ENCODE assay signal across 9 mouse cellular contexts in the genomic region with DNA sequence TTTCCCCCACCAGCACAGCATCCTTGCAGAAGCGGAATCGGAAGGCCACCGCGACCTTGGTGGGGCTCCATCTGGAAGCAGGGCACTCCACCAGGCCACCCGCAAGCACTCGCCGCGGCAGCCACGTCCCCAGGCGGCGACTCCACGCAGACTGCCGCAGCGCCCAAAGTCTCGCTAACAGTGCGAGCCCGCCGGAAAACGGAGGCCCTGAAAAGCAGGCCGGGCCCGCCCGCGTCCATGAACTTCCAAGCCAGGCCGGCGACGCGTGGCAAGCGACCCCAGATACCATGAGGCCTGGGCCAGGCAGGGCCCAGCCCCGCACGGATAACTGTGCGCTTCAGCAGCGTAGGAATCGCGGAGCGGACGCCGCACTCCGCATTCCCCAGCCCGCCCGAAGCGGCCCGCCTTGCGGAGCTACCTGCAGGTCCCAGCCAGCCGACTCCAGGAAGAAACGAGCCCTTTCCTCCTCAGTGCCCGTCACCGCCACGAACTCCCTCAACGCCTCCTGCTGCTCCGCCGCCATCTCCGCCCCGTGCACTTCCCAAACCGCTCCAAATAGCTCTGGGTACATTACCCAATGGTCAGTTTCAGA. TPM values are rescaled to one million over a fixed set of nuclear protein-coding genes. Genes with fewer than 3 reads are reported as not detected.
DNase-seq lines count a peak whose midpoint lies in the region; ATAC-seq and TF ChIP-seq lines count a peak whose summit lies in the region.
"Had no signal": no experiment of that assay in that cellular context is flagged by ENCODE, and none has a peak within 500 bp of the region (broad histone marks: within the 10 kb centered on the region; RNA-seq: fewer than 3 reads in every experiment).

No protein-coding gene starts in this region.

- H3K4me3 ChIP-seq in spleen, adult 2 months (ENCODE audit: extremely low read depth, insufficient read depth, insufficient read length) = peak overlapping the region; percentile 23; the same call in 1 of the 2 replicates
- peak overlapping the region; percentile 46 for H3K4me3 ChIP-seq in kidney, adult 2 months (ENCODE audit: insufficient read depth, low read depth, low read length)
- peak overlapping the region; percentile 47 for H3K4me3 ChIP-seq in limb, embryonic 15.5 days
- H3K4me3 ChIP-seq in midbrain, embryonic 15.5 days = peak overlapping the region; percentile 55
- H3K4me3 ChIP-seq: myocyte had no signal

- H3K27ac ChIP-seq in spleen, adult 2 months (ENCODE audit: insufficient read depth, low read length) = no peak overlapping the region
- no peak overlapping the region for H3K27ac ChIP-seq in kidney, adult 2 months (ENCODE audit: insufficient read depth, low read depth, low read length)
- H3K27ac ChIP-seq in limb, embryonic 15.5 days = 0 out of 2 replicates have a peak overlapping the region, but pooled peaks have one; percentile 33
- H3K27ac ChIP-seq in midbrain, embryonic 15.5 days = peak overlapping the region; percentile 55

- ATAC-seq in limb, embryonic 15.5 days (ENCODE audit: insufficient number of reproducible peaks, low FRiP score, low TSS enrichment, low read depth) = no peak
- ATAC-seq in midbrain, embryonic 15.5 days (replicated peaks) = peak; percentile 90

- peaks cover 4% of the 10 kb centered on the region; the same call in 1 of the 2 replicates for H3K4me1 ChIP-seq in spleen, adult 2 months (ENCODE audit: control insufficient read depth, insufficient read depth, insufficient read length)
- H3K4me1 ChIP-seq in kidney, adult 2 months (ENCODE audit: control insufficient read depth, insufficient read depth, low read length) = no peaks in the 10 kb centered on the region; the same call in 1 of the 2 replicates
- peaks cover 6% of the 10 kb centered on the region; the same call in 1 of the 2 replicates for H3K4me1 ChIP-seq in limb, embryonic 15.5 days
- no peaks in the 10 kb centered on the region; the same call in 1 of the 2 replicates for H3K4me1 ChIP-seq in midbrain, embryonic 15.5 days

- DNase-seq in spleen, adult 2 months (ENCODE audit: low read depth in 1 of 2, low spot score in 2 of 2) = no peak
- DNase-seq in spleen, postnatal 36 days (ENCODE audit: low spot score in 2 of 2) = no peak
- DNase-seq in cerebellum, postnatal 4 days (ENCODE audit: low spot score in 2 of 2) = peak; percentile 26 to 49
- DNase-seq in gastrocnemius, postnatal 4 days (ENCODE audit: low spot score in 2 of 2) = peak; percentile 18 to 44
- DNase-seq in kidney, adult 2 months = peak; percentile 36
- DNase-seq in testis, postnatal 10 days (ENCODE audit: low spot score) = peak; percentile 54

- peak overlapping the region; percentile 52 for H3K9ac ChIP-seq in limb, embryonic 15.5 days
- H3K9ac ChIP-seq in midbrain, embryonic 15.5 days = peak overlapping the region; percentile 63

- no peaks in the 10 kb centered on the region for H3K36me3 ChIP-seq in spleen, adult 2 months (ENCODE audit: control insufficient read depth, insufficient read depth, low read length)
- no peaks in the 10 kb centered on the region for H3K36me3 ChIP-seq in kidney, adult 2 months (ENCODE audit: control insufficient read depth, insufficient read depth, low read length)
- no peaks in the 10 kb centered on the region for H3K36me3 ChIP-seq in limb, embryonic 15.5 days
- H3K36me3 ChIP-seq in midbrain, embryonic 15.5 days (replicated peaks) = no peaks in the 10 kb centered on the region

- no peak for TF ChIP-seq POLR2A in spleen, adult 2 months (IDR thresholded peaks at IDR 0.05; ENCODE audit: low read depth, low read length)
- TF ChIP-seq POLR2A in kidney, adult 2 months (IDR thresholded peaks at IDR 0.05; ENCODE audit: low read depth, low read length) = no peak

- 9% methylated on average over 54 of the region's 54 CpGs for WGBS in spleen, adult 2 months
- WGBS in kidney, adult 2 months = 3% methylated on average over 54 of the region's 54 CpGs
- WGBS in limb, embryonic 15.5 days = 2% methylated on average over 54 of the region's 54 CpGs
- under 1% methylated on average over 54 of the region's 54 CpGs for WGBS in midbrain, embryonic 15.5 days

- 0 out of 2 replicates have a peak, but pooled peaks cover 5% of the 10 kb centered on the region for H3K27me3 ChIP-seq in spleen, adult 2 months (ENCODE audit: control insufficient read depth, insufficient read depth, low read length)
- no peaks in the 10 kb centered on the region for H3K27me3 ChIP-seq in kidney, adult 2 months (replicated peaks; ENCODE audit: control insufficient read depth, insufficient read depth, low read length)
- no peaks in the 10 kb centered on the region for H3K27me3 ChIP-seq in limb, embryonic 15.5 days
- no peaks in the 10 kb centered on the region for H3K27me3 ChIP-seq in midbrain, embryonic 15.5 days (replicated peaks)

- TF ChIP-seq CTCF in spleen, adult 2 months (IDR thresholded peaks at IDR 0.05; ENCODE audit: extremely low read depth, insufficient read depth, insufficient read length, insufficient replicate concordance) = no peak
- TF ChIP-seq CTCF in kidney, adult 2 months (conservative IDR thresholded peaks at IDR 0.05; ENCODE audit: insufficient read depth, insufficient read length, low read depth, low read length) = no peak

- no peaks in the 10 kb centered on the region for H3K9me3 ChIP-seq in limb, embryonic 15.5 days
- H3K9me3 ChIP-seq in midbrain, embryonic 15.5 days = no peaks in the 10 kb centered on the region

- peak overlapping the region; percentile 87 for H3K4me2 ChIP-seq in limb, embryonic 15.5 days
- peak overlapping the region; percentile 96 for H3K4me2 ChIP-seq in midbrain, embryonic 15.5 days

RNA-seq across cellular contexts. Expression of gene Zfp868, which starts 40.6 kb away (rescaled TPM):
- 3.3 and 4.0 TPM in 2 replicates for polyA plus RNA-seq in spleen, adult 2 months (2012; rRNA removed)
- total RNA-seq in gastrocnemius, postnatal 4 days (2021) = 10 to 100 TPM; 10.0 to 12.2 TPM
- 4.0 and 4.3 TPM in 2 replicates for polyA plus RNA-seq in kidney, adult 2 months (2012; rRNA removed)
- polyA plus RNA-seq in limb, embryonic 15.5 days (2015; fragmentation: Nextera tagmentation; extraction: Ambion mirVana) = 22.0 and 24.2 TPM in 2 replicates
- 39.5 and 41.8 TPM in 2 replicates for polyA plus RNA-seq in midbrain, embryonic 15.5 days (2015; fragmentation: Nextera tagmentation; extraction: Ambion mirVana)

Comparison
In these comparisons a context has a peak if more than half of its experiments do, and no peak if none do; other contexts are left out.
1. DNase-seq: peak in cerebellum, postnatal 4 days (2 of 2), gastrocnemius, postnatal 4 days (2 of 2), kidney, adult 2 months (single experiment) and testis, postnatal 10 days (single experiment); none in spleen, adult 2 months (0 of 2) and spleen, postnatal 36 days (0 of 2).
2. H3K27ac ChIP-seq: peak in limb, embryonic 15.5 days (single experiment) and midbrain, embryonic 15.5 days (single experiment); none in spleen, adult 2 months (single experiment) and kidney, adult 2 months (single experiment).
3. Peak in every context shown above with its lines, with median percentiles within 50 percentile points of each other: H3K4me3 ChIP-seq.